Mouse (Mus musculus): ENCODE measurements around the gene Tbc1d24. TPM values are rescaled to one million over a fixed set of nuclear protein-coding genes. Genes with fewer than 3 reads are reported as not detected.

Gene Tbc1d24
- polyA plus RNA-seq (2016; fragmentation: Nextera tagmentation; extraction: Ambion mirVana): 12.4 and 13.0 TPM in 2 replicates

- H3K9me3 ChIP-seq: no peaks in the 10 kb centered on the region
- peak within 1 kb of the TSS; percentile 93 for H3K4me2 ChIP-seq (replicated peaks)
- H3K4me3 ChIP-seq: peak within 1 kb of the TSS; percentile 59
- no peaks in the 10 kb centered on the region for H3K36me3 ChIP-seq
- H3K4me1 ChIP-seq: peaks cover 64% of the 10 kb centered on the region
- H3K27me3 ChIP-seq (replicated peaks): peaks cover 22% of the 10 kb centered on the region
- H3K27ac ChIP-seq: no peak within 1 kb of the TSS
- ATAC-seq (ENCODE audit: low FRiP score, low read depth): peak; percentile 69
- under 1% methylated on average over 63 of the region's 65 CpGs for WGBS
- peak within 1 kb of the TSS; percentile 69 for H3K9ac ChIP-seq
Observed at GRCm38 (mm10) chr17:24205284-24205888, at the start of gene Tbc1d24. Gene Tbc1d24 (minus strand): TSS chr17:24205562.

- Histone ChIP-seq H3K4me2 (replicated peaks) (no peak overlapping the region; the same call in 1 of the 2 replicates), H3K27me3 (replicated peaks) (no peaks in the 10 kb centered on the region), H3K9me3 (no peaks in the 10 kb centered on the region), H3K9ac (no peak overlapping the region), H3K36me3 (peaks cover 15% of the 10 kb centered on the region), H3K4me1 (peaks cover 12% of the 10 kb centered on the region), H3K4me3 (no peak overlapping the region), H3K27ac (no peak overlapping the region)
- ATAC-seq (ENCODE audit: low FRiP score, low read depth): no peak
- 95% methylated on average over 2 of the region's 2 CpGs for WGBS
Observed at GRCm38 (mm10) chr17:24252329-24252728, 47.0 kb upstream of the Tbc1d24 start.

- WGBS: under 1% methylated on average over 48 of the region's 48 CpGs
- Histone ChIP-seq H3K4me2 (replicated peaks) (peak within 1 kb of the TSS; percentile 73), H3K4me3 (peak within 1 kb of the TSS; percentile 61), H3K4me1 (peaks cover 12% of the 10 kb centered on the region), H3K27me3 (replicated peaks) (no peaks in the 10 kb centered on the region), H3K27ac (no peak within 1 kb of the TSS), H3K9me3 (no peaks in the 10 kb centered on the region), H3K9ac (peak within 1 kb of the TSS; percentile 72), H3K36me3 (peaks cover 20% of the 10 kb centered on the region)
- peak; percentile 100 for ATAC-seq (ENCODE audit: low FRiP score, low read depth)
Observed at GRCm38 (mm10) chr17:24251320-24252069, 46.1 kb upstream of the Tbc1d24 start, which contains the start of gene Ccnf. Gene Ccnf (minus strand): TSS chr17:24251484.

GRCm38 (mm10) chr17:24250988-24251319, 45.6 kb upstream of the Tbc1d24 start:
- H3K36me3 ChIP-seq: peaks cover 25% of the 10 kb centered on the region
- whole genome bisulfite sequencing: under 1% methylated on average over 32 of the region's 32 CpGs
- no peak for ATAC-seq (ENCODE audit: low FRiP score, low read depth)

GRCm38 (mm10) chr17:24248641-24249040, 43.3 kb upstream of the Tbc1d24 start:
- no peak overlapping the region for H3K4me2 ChIP-seq (replicated peaks)
- peaks cover 12% of the 10 kb centered on the region for H3K4me1 ChIP-seq
- 94% methylated on average over 2 of the region's 2 CpGs for WGBS
- peaks cover 42% of the 10 kb centered on the region for H3K36me3 ChIP-seq
- no peaks in the 10 kb centered on the region for H3K27me3 ChIP-seq (replicated peaks)
- no peak overlapping the region for H3K9ac ChIP-seq
- no peak for ATAC-seq (ENCODE audit: low FRiP score, low read depth)
- no peak overlapping the region for H3K4me3 ChIP-seq
- H3K9me3 ChIP-seq: no peaks in the 10 kb centered on the region
- no peak overlapping the region for H3K27ac ChIP-seq

More at GRCm38 (mm10) chr17:24250988-24251319, 45.6 kb upstream of the Tbc1d24 start:
- no peaks in the 10 kb centered on the region for H3K9me3 ChIP-seq
- no peak overlapping the region for H3K27ac ChIP-seq
- H3K9ac ChIP-seq: peak overlapping the region; percentile 72
- peak overlapping the region; percentile 61 for H3K4me3 ChIP-seq
- H3K4me1 ChIP-seq: peaks cover 12% of the 10 kb centered on the region
- no peaks in the 10 kb centered on the region for H3K27me3 ChIP-seq (replicated peaks)
- peak overlapping the region; percentile 73 for H3K4me2 ChIP-seq (replicated peaks)

GRCm38 (mm10) chr17:24244061-24244460, 38.7 kb upstream of the Tbc1d24 start:
- H3K27me3 ChIP-seq (replicated peaks): no peaks in the 10 kb centered on the region
- H3K4me1 ChIP-seq: no peaks in the 10 kb centered on the region
- no peak for ATAC-seq (ENCODE audit: low FRiP score, low read depth)
- no peak overlapping the region for H3K27ac ChIP-seq
- WGBS: 96% methylated on average over 8 of the region's 8 CpGs
- no peak overlapping the region for H3K4me3 ChIP-seq
- H3K36me3 ChIP-seq: peaks cover 88% of the 10 kb centered on the region
- no peaks in the 10 kb centered on the region for H3K9me3 ChIP-seq
- no peak overlapping the region for H3K9ac ChIP-seq
- no peak overlapping the region for H3K4me2 ChIP-seq (replicated peaks)

GRCm38 (mm10) chr17:24243311-24243969, 38.1 kb upstream of the Tbc1d24 start:
- H3K4me1 ChIP-seq: no peaks in the 10 kb centered on the region
- H3K4me3 ChIP-seq: no peak overlapping the region
- H3K9me3 ChIP-seq: no peaks in the 10 kb centered on the region
- no peak overlapping the region for H3K9ac ChIP-seq
- peaks cover 88% of the 10 kb centered on the region for H3K36me3 ChIP-seq
- no peaks in the 10 kb centered on the region for H3K27me3 ChIP-seq (replicated peaks)
- no peak overlapping the region for H3K4me2 ChIP-seq (replicated peaks)
- H3K27ac ChIP-seq: no peak overlapping the region
- WGBS: 88% methylated on average over 4 of the region's 4 CpGs
- no peak for ATAC-seq (ENCODE audit: low FRiP score, low read depth)

- no peak for ATAC-seq (ENCODE audit: low FRiP score, low read depth)
- Histone ChIP-seq H3K27ac (no peak overlapping the region), H3K9ac (no peak overlapping the region), H3K9me3 (no peaks in the 10 kb centered on the region), H3K4me3 (no peak overlapping the region), H3K4me1 (no peaks in the 10 kb centered on the region), H3K36me3 (peaks cover 95% of the 10 kb centered on the region), H3K4me2 (replicated peaks) (no peak overlapping the region), H3K27me3 (replicated peaks) (no peaks in the 10 kb centered on the region)
- 94% methylated on average over 7 of the region's 7 CpGs for WGBS
Observed at GRCm38 (mm10) chr17:24236921-24237320, 31.6 kb upstream of the Tbc1d24 start.

GRCm38 (mm10) chr17:24236479-24236878, 31.1 kb upstream of the Tbc1d24 start:
- Histone ChIP-seq H3K4me2 (replicated peaks) (no peak overlapping the region), H3K36me3 (peaks cover 95% of the 10 kb centered on the region), H3K4me3 (no peak overlapping the region), H3K9me3 (no peaks in the 10 kb centered on the region), H3K4me1 (no peaks in the 10 kb centered on the region), H3K27me3 (replicated peaks) (no peaks in the 10 kb centered on the region), H3K9ac (no peak overlapping the region), H3K27ac (no peak overlapping the region)
- ATAC-seq (ENCODE audit: low FRiP score, low read depth): no peak
- WGBS: 96% methylated on average over 1 of the region's 1 CpGs

- H3K4me1 ChIP-seq: no peaks in the 10 kb centered on the region
- no peak overlapping the region for H3K27ac ChIP-seq
- peaks cover 92% of the 10 kb centered on the region for H3K36me3 ChIP-seq
- ATAC-seq (ENCODE audit: low FRiP score, low read depth): no peak
- 88% methylated on average over 7 of the region's 7 CpGs for WGBS
- H3K4me3 ChIP-seq: no peak overlapping the region
- no peaks in the 10 kb centered on the region for H3K27me3 ChIP-seq (replicated peaks)
- no peak overlapping the region for H3K9ac ChIP-seq
- H3K4me2 ChIP-seq (replicated peaks): no peak overlapping the region
- H3K9me3 ChIP-seq: no peaks in the 10 kb centered on the region
Observed at GRCm38 (mm10) chr17:24227941-24228340, 22.6 kb upstream of the Tbc1d24 start.

GRCm38 (mm10) chr17:24226721-24227120, 21.4 kb upstream of the Tbc1d24 start:
- H3K9ac ChIP-seq: no peak overlapping the region
- peaks cover 83% of the 10 kb centered on the region for H3K36me3 ChIP-seq
- 93% methylated on average over 8 of the region's 8 CpGs for WGBS
- no peak for ATAC-seq (ENCODE audit: low FRiP score, low read depth)
- no peak overlapping the region for H3K4me2 ChIP-seq (replicated peaks)
- H3K4me3 ChIP-seq: no peak overlapping the region
- no peaks in the 10 kb centered on the region for H3K9me3 ChIP-seq
- H3K4me1 ChIP-seq: no peaks in the 10 kb centered on the region
- H3K27me3 ChIP-seq (replicated peaks): no peaks in the 10 kb centered on the region
- no peak overlapping the region for H3K27ac ChIP-seq

- no peak overlapping the region for H3K27ac ChIP-seq
- no peak overlapping the region for H3K4me2 ChIP-seq (replicated peaks)
- H3K9me3 ChIP-seq: no peaks in the 10 kb centered on the region
- no peaks in the 10 kb centered on the region for H3K27me3 ChIP-seq (replicated peaks)
- 89% methylated on average over 5 of the region's 5 CpGs for WGBS
- H3K4me1 ChIP-seq: no peaks in the 10 kb centered on the region
- H3K4me3 ChIP-seq: no peak overlapping the region
- H3K36me3 ChIP-seq: peaks cover 74% of the 10 kb centered on the region
- ATAC-seq (ENCODE audit: low FRiP score, low read depth): no peak
- no peak overlapping the region for H3K9ac ChIP-seq
Observed at GRCm38 (mm10) chr17:24225851-24226250, 20.5 kb upstream of the Tbc1d24 start.

Measured in neural tube, embryonic 12.5 days (tissue).